Mouse (Mus musculus) cerebellum, adult (tissue): ENCODE measurements around the gene Sh3rf3.
"Not testable (repeated sequence)": the region's sequence is repeated elsewhere in the genome, so short reads cannot be mapped to it uniquely, and the experiment has no call there.

ENCODE experiments used
- ATAC-seq: cut with Nextera tagmentation; 2 replicates; pipeline ENCODE4 v1.9.2; 2017; ENCODE audit warnings: mild to moderate bottlenecking, moderate library complexity, mixed read lengths; ENCODE audit not compliant: insufficient number of reproducible peaks, low FRiP score, low TSS enrichment

Gene Sh3rf3

DNA sequence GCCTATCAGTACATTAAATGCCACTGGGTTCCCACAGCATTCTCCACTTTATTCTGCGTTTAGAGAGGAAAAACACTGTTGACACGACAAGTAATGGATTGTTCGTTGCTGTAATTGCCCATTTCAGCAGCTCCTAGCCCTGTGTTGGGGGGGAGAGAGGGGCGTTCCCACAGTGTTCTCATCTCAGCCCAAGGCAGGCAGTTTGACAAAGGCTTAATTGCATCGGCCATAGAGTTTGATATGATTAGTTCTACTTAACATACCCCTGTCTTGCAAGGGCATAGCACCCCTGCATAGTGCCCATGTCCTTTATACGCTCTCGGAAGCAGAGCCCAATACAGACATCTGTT is 277.4 kb downstream of the Sh3rf3 start:
- no peak for ATAC-seq

DNA sequence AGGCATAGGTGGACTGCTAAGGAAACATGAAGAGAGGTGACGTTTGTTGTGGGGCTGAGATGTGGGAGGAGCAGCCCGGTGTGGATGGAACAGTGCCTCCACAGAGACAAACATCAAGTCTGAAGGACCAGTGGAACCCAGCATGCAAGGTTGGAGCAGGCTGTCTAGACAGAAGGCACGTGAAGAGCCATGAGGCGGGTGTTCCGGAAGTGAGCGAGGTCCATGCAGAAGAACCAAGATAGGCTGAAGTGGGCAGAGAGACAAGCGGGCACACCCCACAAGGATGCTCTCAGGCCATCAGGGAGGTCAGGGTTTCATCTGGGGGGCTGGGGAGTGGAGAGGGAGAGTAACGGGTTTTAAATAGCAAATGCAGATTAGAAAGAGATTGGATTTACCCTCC is 278.4 kb downstream of the Sh3rf3 start:
- ATAC-seq: no peak

DNA sequence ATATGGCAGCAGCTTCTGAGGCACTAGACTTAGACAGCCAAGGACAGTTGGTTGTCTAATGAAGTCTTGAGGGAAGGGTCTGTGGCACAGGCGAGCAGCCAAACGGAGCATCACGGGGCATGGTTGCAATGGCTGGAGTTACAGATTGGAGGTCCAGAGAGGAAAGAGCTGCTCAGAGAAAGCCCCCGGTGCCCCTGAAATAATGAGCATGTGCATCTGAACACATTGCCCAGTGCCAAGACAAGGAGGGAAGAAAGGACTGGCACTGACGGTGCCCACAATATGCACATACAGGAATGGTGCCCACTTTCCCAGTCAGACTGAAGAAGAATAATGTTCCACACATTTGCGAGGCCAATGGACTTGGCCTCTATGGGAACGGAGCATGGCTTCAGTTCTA is 278.8 kb downstream of the Sh3rf3 start:
- no peak for ATAC-seq

DNA sequence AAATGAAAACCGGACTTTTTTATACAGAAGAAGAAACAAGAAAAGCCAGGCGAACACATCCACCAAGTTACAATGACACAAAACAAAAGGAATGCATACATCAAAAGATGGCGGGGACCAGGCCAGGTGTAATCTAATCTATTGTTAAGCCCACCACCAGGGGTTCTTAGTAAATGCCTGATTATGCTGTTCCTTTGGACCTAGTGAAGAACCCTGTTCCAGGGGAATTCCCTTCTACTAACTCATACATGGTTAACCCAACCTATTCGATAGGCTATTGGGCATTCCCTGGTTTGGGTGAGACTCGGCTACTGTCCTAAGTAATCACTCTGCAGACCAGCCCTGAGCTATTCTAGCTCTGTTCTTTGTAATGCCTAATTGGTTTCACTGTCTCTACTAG is 289.9 kb downstream of the Sh3rf3 start:
- ATAC-seq: not testable (repeated sequence)

DNA sequence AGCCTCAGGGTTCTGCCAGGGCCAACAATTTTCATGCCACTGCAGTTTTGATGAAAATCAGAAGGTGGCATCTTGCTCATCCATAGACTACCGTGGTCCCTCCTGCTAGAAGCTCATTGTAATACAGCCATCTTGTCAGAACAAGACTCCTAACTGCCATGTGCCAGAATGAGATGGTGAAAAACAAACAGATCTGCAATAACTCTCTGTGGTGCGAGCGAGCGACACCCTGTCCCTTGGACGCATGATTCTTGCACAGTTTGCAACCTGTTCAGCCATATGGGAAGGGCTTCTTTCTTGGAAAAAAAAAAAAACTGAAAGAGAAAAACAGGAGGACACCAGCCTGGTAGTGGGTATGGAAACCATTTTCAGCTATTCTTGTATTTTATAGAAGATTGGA is 291.5 kb downstream of the Sh3rf3 start:
- ATAC-seq: no peak

DNA sequence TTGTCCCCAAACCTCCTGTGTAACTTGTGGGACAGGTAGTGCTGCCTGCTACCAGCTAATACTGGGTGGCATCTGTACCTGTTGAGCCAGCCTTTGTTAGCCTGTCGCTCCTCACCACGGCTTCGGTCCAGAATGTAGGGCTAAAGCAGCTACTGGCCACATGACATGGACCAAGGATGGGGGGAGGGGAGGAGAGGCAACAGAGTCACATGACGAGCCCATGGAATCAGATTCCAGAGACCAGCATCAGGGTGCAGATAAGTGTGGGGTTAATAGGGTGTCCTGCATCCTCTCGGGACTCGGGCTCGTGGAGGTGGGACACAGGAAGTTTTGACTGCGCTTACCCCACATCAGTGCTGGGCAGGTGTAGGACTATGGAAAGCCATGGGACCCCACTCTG is 292.7 kb downstream of the Sh3rf3 start:
- ATAC-seq: no peak

DNA sequence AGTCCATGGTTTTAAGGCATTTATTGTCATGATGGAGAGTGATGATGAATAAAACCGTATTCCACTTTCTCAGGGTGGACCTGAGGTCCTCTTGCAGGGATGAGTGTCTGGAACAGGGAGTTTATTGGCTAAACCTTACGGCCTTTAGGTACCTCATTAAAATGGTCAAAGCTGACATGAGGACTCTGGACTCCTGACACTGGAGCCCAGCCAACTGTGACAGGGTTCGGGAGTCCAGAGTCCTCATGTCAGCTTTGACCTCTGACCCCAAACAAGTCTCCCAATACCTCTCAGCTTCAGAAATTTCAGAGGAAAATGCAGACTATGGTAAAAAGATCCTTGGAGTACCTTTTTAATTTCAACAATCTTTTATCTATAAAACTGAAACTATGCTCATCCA is 293.5 kb downstream of the Sh3rf3 start:
- no peak for ATAC-seq

DNA sequence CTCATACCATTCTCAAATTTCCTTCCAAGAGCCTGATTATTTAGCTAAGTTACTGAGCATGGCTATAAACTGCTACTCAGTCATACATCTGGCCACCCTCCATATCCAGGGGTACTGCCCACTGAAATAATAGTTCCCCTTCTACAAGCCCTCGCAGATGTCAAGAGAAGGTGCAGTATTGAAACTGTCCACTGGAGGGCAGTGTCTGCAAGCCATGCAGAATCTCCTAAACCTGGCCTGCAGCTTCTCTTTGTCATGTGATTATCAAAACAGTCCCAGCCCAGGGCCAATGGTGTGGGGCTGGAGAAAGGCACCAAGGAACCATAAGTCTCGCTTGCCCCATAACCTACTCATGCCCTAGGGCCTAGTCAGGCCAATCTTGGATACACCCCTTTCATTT is 295.9 kb downstream of the Sh3rf3 start:
- no peak for ATAC-seq

DNA sequence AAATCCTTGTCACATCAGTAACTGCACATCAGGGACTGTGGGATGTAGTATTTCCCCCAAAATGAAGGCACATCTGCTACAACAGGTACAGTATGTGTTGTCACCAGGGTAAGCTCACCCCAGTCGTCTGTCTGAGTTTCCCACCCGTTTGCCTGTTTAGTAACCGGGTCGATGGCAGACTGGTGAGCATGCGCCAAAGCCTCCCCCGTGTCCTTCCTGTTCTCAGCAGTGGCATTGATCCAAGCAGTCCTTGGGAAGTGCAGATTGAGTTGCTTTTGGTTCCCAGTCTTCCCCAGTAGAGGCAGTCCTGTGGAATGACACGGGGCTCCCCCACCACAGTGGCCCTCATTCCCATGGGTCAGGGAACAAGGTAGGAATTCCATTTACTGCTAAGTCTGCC is 297.2 kb downstream of the Sh3rf3 start:
- ATAC-seq: no peak

DNA sequence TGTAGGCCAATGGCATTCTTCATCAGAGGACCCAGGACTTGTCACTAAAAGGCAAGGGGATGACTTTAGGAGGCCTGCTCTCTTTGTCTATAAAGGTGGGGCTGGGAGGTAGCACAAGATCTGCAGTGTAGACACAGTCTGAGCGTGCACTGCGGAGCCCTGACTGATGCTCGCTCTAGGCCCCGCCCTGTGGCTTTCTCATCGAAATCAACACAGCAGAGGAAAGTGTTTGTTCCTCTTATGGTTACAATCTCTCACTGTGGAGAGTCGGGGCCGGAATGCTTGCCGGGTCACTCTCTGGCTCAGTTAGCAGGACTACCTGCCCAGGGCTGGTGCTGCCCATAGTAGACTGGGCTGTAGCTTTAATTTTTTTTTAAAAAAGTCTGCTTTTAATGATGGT is 299.6 kb downstream of the Sh3rf3 start:
- no peak for ATAC-seq

DNA sequence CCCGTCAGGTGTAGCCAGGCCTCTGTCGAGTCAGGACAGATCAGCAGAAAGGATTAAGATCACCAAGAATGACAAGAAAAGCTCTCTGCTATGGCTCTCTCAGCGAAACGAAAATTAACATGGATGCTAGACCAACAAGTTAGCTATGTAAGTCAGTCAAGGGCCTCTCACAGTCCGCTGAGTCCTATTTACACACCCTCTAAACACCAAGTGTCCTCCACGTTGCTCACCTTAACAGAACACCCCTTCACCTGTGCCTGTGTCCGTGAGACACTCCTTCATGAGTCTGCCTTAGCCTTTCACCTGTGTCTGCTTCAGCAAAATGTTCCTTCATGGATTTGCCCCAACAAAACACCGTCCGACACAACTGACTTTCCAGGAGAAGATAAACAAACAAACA is 300.2 kb downstream of the Sh3rf3 start:
- no peak for ATAC-seq

DNA sequence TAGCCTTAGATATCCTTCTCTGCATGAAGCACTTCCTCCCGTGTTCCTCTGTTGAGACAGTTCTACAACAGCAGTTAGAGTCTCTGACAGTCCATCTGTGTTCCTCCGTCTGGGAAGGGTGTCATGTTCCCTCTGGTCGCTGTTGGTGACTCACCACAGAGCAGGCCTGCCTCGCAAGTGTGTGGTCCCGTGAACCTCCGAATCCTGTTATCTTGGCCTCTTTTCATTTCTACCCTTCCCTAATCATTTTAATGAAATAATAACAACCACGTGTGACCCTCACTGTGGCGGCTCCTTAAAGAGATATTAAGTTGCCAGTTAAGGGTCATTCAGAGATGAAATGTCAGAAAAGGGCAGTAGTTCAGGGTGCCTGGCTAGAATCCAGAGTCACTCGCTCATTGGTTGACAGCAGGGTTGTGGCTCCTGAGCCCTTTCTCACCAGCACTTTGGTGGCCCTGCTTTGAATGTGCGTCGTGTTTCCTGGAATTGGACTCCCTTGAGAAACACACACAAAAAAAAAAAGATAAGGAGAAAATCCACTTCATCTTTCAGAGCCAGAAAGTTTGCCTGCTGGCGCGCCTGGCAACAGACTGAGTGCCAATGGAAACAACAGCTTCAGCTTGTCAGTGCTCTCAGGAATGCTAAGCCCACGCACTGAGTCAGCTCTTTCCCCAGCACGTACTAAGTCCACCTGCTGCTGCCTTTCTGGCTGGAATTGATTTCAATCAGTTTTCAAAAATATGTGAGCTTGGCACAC is 301.6 kb downstream of the Sh3rf3 start:
- ATAC-seq: no peak

DNA sequence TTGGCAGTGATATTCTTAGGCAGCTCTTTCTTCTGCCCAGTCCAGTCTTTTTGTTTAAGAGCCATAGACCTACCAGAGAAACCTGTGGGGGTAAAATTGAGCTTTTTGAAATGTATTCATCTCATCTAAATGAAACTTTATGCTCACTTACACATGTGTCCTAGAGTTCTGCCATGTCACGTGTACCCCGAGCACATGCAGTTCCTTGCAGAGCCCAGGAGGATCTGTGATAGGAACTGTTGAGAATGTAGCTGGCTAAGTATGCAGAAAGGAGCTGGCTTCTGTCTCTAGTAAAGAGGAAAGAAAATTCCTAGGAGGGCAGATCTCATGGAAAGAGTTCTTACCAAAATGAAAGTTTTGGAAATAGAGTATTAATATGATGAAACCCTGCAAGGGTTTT is 302.5 kb downstream of the Sh3rf3 start:
- ATAC-seq: no peak

DNA sequence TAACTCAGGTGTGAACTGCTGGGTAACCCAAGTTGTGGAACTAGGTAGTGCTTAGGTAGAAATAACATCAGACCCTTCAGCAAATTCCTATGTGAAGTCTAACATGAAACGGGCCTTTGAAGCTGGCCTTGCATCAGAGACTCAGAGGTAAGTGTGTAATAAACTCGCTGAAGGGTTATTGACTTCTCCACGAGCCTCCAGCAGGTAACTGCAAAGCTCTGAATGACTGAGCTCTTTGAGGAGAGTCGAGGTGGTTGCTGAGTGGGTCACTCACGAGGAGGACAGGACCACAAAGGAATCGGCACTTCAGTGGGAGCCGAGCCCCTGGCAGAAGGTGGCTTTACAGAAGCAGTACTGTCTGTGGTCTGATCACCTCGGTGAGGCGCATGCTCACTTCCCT is 303.2 kb downstream of the Sh3rf3 start:
- ATAC-seq: no peak

DNA sequence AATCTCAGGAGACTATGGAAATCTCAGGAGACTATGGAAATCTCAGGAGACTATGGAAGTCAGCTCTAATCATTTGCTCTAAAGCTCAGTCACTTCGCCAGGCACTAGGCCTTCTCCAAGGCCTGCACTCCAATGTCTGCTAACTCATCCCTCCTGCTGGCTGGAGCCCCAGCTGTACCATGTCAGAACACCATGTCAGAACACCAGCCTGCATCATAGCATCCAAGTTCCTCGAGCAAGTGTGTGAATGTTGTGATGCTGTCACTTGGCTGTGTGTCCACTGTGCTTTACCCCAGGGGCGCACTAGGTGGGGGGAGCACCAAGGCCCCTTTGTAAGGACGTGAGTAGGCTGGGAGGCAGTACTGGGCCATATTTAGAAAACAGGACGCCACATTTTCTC is 304.4 kb downstream of the Sh3rf3 start:
- ATAC-seq: no peak

DNA sequence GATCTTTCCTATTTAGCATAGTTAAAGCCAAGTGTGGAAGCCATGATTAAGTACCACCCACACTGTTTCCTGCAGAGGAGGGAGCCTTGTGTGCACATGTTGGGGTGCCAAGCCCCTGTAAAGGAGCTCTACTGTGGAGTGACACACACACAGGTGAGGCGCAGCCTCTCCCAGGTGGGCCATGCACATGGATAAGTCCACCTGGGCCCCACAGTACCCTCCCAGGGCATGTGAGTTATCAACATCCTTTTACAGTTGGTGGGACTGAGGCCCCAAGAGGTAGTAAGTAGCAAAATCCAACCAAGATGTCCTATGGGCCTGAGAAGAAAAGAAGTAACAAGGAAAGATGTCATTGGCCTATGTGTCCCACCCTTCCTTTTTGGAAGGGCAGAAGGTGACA is 305.8 kb downstream of the Sh3rf3 start:
- ATAC-seq: no peak

DNA sequence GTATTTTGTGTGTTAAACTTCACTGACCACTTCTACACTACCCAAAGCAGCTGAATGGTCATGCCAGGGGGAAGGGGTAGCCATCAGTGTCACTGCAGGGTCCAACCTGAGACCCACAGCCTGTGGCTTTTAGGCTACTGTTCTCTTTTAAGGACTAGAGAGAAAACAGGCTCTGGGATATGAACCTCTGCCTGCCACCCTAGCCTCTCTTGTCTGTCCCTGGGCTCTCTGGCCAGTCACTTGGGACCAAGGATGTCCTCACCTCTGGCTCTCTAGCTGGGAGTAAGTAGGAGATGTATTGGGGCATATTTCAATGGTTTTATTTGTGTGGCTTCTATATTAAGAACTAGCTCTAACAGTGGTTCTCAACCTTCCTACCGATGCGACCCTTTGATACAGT is 306.7 kb downstream of the Sh3rf3 start:
- ATAC-seq: no peak

DNA sequence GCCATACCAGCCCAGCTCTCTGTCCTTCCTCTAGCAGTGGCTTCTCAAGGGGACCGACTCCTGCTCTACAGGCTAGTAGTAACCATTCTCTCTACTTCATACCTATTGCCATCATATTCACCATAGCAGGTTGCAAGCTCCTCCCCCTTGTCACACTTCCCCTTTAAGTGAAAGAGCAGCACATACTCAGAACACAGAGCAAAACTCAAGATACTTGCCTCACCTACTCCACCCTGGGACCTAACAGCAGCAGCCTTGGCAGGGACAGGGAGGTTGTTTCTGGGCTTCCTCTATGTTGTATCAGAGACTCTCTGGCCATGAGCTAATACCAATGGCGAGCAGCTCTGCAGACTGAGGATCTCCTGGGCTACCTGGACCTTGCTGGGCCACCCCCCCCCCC is 312.3 kb downstream of the Sh3rf3 start:
- ATAC-seq: no peak

DNA sequence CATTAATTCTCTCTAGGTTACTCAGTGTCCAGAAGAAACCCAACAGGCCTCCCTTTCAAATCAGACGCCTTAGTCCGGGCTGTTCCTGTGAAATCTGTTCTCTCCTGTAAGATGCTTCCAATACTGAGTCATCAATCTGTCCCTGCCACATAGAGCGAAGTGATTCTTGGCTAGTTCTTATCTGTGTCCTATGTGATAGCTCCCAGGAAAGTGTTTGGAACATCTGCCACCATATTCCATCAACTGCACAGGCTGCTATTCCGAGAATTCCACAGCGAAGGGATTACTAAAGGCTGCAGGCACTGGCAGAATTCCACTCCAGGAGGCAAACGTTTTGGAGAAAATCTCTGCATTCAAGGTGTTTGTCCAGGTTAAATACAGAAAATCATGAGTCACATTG is 314.5 kb downstream of the Sh3rf3 start:
- ATAC-seq: no peak

DNA sequence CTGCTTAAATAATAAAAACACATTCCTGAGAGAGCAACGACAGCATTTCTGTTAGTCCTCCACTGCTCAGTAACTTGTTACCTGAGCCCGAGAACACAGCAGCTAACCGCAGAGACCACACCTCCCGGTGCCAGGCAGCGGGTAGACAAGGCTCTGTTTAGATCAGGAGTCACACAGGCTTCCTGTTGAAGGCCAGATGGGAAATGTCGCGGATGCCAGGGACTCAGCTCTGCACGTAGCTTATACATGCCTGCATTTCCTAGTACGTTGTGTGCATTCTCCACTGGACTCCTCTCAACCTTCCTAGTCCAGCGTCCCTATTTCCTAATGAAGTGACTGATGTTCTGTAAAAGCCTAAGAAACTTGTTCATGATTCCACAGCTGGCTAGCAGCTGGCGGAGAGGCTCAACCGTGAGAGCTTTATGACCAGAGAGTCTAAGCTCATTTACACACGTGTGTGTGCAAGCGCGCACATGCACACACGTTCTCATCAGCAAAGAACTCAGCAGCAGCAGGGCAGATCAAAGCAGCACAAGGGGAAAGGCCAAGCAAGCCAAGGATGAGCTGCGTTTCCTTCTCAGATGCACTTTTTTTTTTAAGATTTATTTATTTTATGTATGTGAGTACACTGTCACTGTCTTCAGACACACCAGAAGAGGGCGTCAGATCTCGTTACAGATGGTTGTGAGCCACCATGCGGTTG is 318.9 kb downstream of the Sh3rf3 start:
- ATAC-seq: no peak

DNA sequence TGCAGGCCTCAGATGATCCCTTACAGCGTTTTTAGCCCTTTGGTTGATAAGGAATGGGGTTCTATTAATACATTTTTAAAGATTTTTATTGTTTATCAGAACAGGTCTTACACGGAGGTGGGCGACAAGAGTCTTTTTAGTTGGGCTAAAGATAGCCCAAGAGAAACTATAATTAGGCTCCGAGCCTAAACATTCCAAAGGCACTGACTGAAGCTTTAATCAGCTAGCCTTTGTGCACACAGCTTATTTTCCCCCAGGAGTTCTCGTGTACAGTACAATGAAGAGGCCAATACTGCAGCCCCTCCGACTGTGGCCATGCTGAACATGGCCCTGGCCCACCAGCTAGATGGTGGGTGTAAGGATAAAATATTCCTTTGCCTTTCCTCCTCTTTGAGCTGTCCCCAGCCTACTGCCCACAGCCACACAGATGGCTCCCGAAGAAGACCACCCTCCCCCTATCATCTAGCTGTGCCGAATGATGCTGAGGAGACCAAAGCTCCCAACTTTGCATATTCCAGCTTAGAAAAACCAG is 320.4 kb downstream of the Sh3rf3 start:
- ATAC-seq: no peak

DNA sequence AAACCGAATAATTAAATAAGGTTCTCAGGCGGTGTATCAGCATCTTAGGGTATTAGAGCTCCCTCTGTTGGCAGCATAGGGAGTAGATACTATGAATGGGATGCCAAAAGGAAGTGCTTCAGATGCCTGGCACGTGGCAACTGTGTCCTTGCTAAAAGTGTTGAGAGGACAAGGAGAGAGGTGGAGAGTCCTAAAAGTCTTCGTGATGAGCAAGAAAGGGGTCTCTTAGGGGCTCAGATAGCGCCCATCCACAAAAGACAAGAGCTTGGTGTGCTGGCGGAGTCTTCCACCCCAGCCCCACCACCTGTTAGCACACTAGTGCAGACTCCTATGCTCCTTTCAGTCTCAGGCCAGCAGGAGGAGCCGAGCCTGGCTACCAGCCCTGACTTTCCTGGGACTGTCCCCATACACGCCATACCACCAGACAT is 336.8 kb downstream of the Sh3rf3 start:
- ATAC-seq: no peak
